11 mouse cellular contexts compared by ENCODE assay signal in the genomic region with DNA sequence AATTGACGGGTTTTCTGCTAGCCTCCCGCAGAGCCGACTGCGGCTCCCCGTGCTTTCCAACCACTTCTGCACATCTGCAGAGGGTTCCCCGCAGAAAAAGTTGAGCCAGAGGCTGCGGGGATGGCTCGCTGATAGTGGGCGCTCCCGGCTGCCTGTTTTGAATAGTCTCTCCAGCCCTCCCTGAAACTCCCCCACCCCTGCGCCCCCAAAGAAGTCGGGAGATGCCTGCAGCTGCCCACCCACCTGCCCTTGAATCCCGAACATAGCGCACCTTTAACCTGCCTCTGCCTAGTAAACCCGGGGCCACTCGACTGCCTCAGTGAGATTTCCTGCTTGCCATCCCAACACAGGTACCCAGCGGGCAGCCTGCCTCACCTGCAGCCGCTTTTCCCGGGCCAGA. TPM values are rescaled to one million over a fixed set of nuclear protein-coding genes. Genes with fewer than 3 reads are reported as not detected.
DNase-seq lines count a peak whose midpoint lies in the region; ATAC-seq lines count a peak whose summit lies in the region.
"Had no signal": no experiment of that assay in that cellular context is flagged by ENCODE, and none has a peak within 500 bp of the region (broad histone marks: within the 10 kb centered on the region; RNA-seq: fewer than 3 reads in every experiment).

No protein-coding gene starts in this region.

- 1% methylated on average over 19 of the region's 19 CpGs for WGBS in heart, embryonic 16.5 days
- WGBS in forebrain, embryonic 14.5 days: 0% methylated on average over 18 of the region's 19 CpGs
- WGBS in liver, embryonic 15.5 days (ENCODE audit: insufficient replicate concordance): under 1% methylated on average over 18 of the region's 19 CpGs

- H3K4me1 ChIP-seq in heart, embryonic 16.5 days (ENCODE audit: control insufficient read depth, insufficient read depth, low read length): peaks cover 14% of the 10 kb centered on the region; the same call in 1 of the 2 replicates
- peaks cover 4% of the 10 kb centered on the region; the same call in 1 of the 2 replicates for H3K4me1 ChIP-seq in forebrain, embryonic 14.5 days (ENCODE audit: control insufficient read depth, insufficient read depth, low read length)
- H3K4me1 ChIP-seq in liver, embryonic 15.5 days (replicated peaks): no peaks in the 10 kb centered on the region

- H3K9me3 ChIP-seq in heart, embryonic 16.5 days (replicated peaks; ENCODE audit: control insufficient read depth, low read length): no peaks in the 10 kb centered on the region
- H3K9me3 ChIP-seq in forebrain, embryonic 14.5 days (replicated peaks; ENCODE audit: control insufficient read depth, low read length): no peaks in the 10 kb centered on the region
- H3K9me3 ChIP-seq in liver, embryonic 15.5 days (replicated peaks): no peaks in the 10 kb centered on the region

- peak overlapping the region; percentile 56 for H3K4me3 ChIP-seq in heart, embryonic 16.5 days (ENCODE audit: low read length)
- H3K4me3 ChIP-seq in forebrain, embryonic 14.5 days (ENCODE audit: low read depth, low read length): peak overlapping the region; percentile 40
- H3K4me3 ChIP-seq in liver, embryonic 15.5 days (replicated peaks): no peak overlapping the region

- ATAC-seq in heart, embryonic 16.5 days (replicated peaks; ENCODE audit: extremely low read depth, insufficient read depth, low FRiP score): no peak
- ATAC-seq in forebrain, embryonic 14.5 days: no peak
- ATAC-seq in liver, embryonic 15.5 days (ENCODE audit: insufficient read depth): no peak
- ATAC-seq in cerebellum, adult (ENCODE audit: insufficient number of reproducible peaks, low FRiP score, low TSS enrichment): no peak

- H3K36me3 ChIP-seq in heart, embryonic 16.5 days (ENCODE audit: control insufficient read depth, insufficient read depth): no peaks in the 10 kb centered on the region
- H3K36me3 ChIP-seq in forebrain, embryonic 14.5 days (ENCODE audit: control insufficient read depth, insufficient read depth, low read length): no peaks in the 10 kb centered on the region
- H3K36me3 ChIP-seq in liver, embryonic 15.5 days (replicated peaks): no peaks in the 10 kb centered on the region

- peak overlapping the region; percentile 90 for H3K4me2 ChIP-seq in heart, embryonic 16.5 days (ENCODE audit: low read depth, low read length)
- peak overlapping the region; percentile 92 for H3K4me2 ChIP-seq in forebrain, embryonic 14.5 days (ENCODE audit: low read length)
- H3K4me2 ChIP-seq in liver, embryonic 15.5 days: peak overlapping the region; percentile 18; the same call in 1 of the 2 replicates

- peak overlapping the region; percentile 56 for H3K9ac ChIP-seq in heart, embryonic 16.5 days (ENCODE audit: low read length)
- peak overlapping the region; percentile 61 for H3K9ac ChIP-seq in forebrain, embryonic 14.5 days (ENCODE audit: low read length)
- H3K9ac ChIP-seq in liver, embryonic 15.5 days: no peak overlapping the region

- H3K27me3 ChIP-seq in heart, embryonic 16.5 days (ENCODE audit: control insufficient read depth, insufficient read depth, low read length): peaks cover 76% of the 10 kb centered on the region
- H3K27me3 ChIP-seq in forebrain, embryonic 14.5 days (replicated peaks; ENCODE audit: control insufficient read depth, insufficient read depth, low read length): peaks cover 30% of the 10 kb centered on the region
- peaks cover 79% of the 10 kb centered on the region for H3K27me3 ChIP-seq in liver, embryonic 15.5 days

- no peak overlapping the region for H3K27ac ChIP-seq in heart, embryonic 16.5 days (ENCODE audit: low read length)
- no peak overlapping the region for H3K27ac ChIP-seq in forebrain, embryonic 14.5 days (ENCODE audit: low read depth, low read length)
- no peak overlapping the region for H3K27ac ChIP-seq in liver, embryonic 15.5 days (replicated peaks)

- no peak for DNase-seq in heart, postnatal 4 days
- peak; percentile 21 for DNase-seq in ES-CJ7 (ENCODE audit: low read depth, low spot score)
- no peak for DNase-seq in forebrain, embryonic 14.5 days (ENCODE audit: low spot score)
- no peak for DNase-seq in urinary bladder, adult 2 months (ENCODE audit: low spot score)
- no peak for DNase-seq in adrenal gland, postnatal 4 days (ENCODE audit: low spot score in 2 of 2)

RNA-seq across cellular contexts. Expression of gene Sv2c, which starts 0.5 kb away (rescaled TPM):
- polyA plus RNA-seq in heart, embryonic 16.5 days (2015; fragmentation: Nextera tagmentation; extraction: Ambion mirVana): 1.1 and 1.2 TPM in 2 replicates
- total RNA-seq in heart, postnatal 4 days (2021): under 1 TPM; 0.21 to 0.54 TPM
- polyA plus RNA-seq in forebrain, embryonic 14.5 days (2014; fragmentation: Nextera tagmentation; extraction: Ambion mirVana): 1.8 and 3.9 TPM in 2 replicates
- 0.08 and 0.15 TPM in 2 replicates for polyA plus RNA-seq in liver, embryonic 15.5 days (2015; fragmentation: Nextera tagmentation; extraction: Ambion mirVana)
- 0.17 and 0.27 TPM in 2 replicates for polyA plus RNA-seq in urinary bladder, adult 2 months (2012; rRNA removed)
- 10 to 100 TPM in 1 of 2 experiments, 1 to 10 TPM in 1; 9.0 to 16.2 TPM for total RNA-seq in adrenal gland, postnatal 4 days (2021)
- total RNA-seq: common myeloid progenitor, adult 5-6 weeks; MEL had no signal

RNA-seq across cellular contexts. Expression of gene Gm17190, which starts 50.1 kb away (rescaled TPM):
- not detected in 2 replicates for polyA plus RNA-seq in heart, embryonic 16.5 days (2015; fragmentation: Nextera tagmentation; extraction: Ambion mirVana)
- total RNA-seq in heart, postnatal 4 days (2021): not detected
- not detected in 2 replicates for polyA plus RNA-seq in forebrain, embryonic 14.5 days (2014; fragmentation: Nextera tagmentation; extraction: Ambion mirVana)
- not detected in 2 replicates for polyA plus RNA-seq in liver, embryonic 15.5 days (2015; fragmentation: Nextera tagmentation; extraction: Ambion mirVana)
- not detected in 2 replicates for polyA plus RNA-seq in urinary bladder, adult 2 months (2012; rRNA removed)
- total RNA-seq in adrenal gland, postnatal 4 days (2021): not detected
- total RNA-seq: common myeloid progenitor, adult 5-6 weeks; left cerebral cortex, adult 8-10 months; MEL had no signal

RNA-seq across cellular contexts. Expression of gene Gm20075, which starts 50.7 kb away (rescaled TPM):
- 26.9 and 39.9 TPM in 2 replicates for polyA plus RNA-seq in heart, embryonic 16.5 days (2015; fragmentation: Nextera tagmentation; extraction: Ambion mirVana)
- total RNA-seq in heart, postnatal 4 days (2021): 10 to 100 TPM; 24.4 to 27.3 TPM
- polyA plus RNA-seq in forebrain, embryonic 14.5 days (2014; fragmentation: Nextera tagmentation; extraction: Ambion mirVana): 26.9 and 39.5 TPM in 2 replicates
- 4.6 and 6.6 TPM in 2 replicates for polyA plus RNA-seq in liver, embryonic 15.5 days (2015; fragmentation: Nextera tagmentation; extraction: Ambion mirVana)
- 3.1 and 3.8 TPM in 2 replicates for polyA plus RNA-seq in urinary bladder, adult 2 months (2012; rRNA removed)
- total RNA-seq in adrenal gland, postnatal 4 days (2021): 10 to 100 TPM; 25.1 to 30.7 TPM

Comparison
In these comparisons a context has a peak if more than half of its experiments do, and no peak if none do; other contexts are left out.
1. H3K4me2 ChIP-seq: peak in every context shown above with its lines; median percentile 92 in forebrain, embryonic 14.5 days; 90 in heart, embryonic 16.5 days; 18 in liver, embryonic 15.5 days.